Mouse (Mus musculus) embryo, embryonic 9.5 days (tissue): ENCODE data around the gene Pdcd7.

Experiments
- DNase-seq: peaks from one replicate; pipeline ENCODE4 v3.0.0-alpha.2; 2017; ENCODE audit errors: extremely low spot score

The Pdcd7 gene

GRCm38 (mm10) chr9:65398279-65398678 is 52.4 kb downstream of the Pdcd7 start, which contains the start of gene Rasl12:
Rasl12 (plus strand) TSS chr9:65398506.
- peak; percentile 83 for DNase-seq

- DNase-seq = no peak
These were observed 54.0 kb downstream of the Pdcd7 start for GRCm38 (mm10) chr9:65399934-65400333.

DNA sequence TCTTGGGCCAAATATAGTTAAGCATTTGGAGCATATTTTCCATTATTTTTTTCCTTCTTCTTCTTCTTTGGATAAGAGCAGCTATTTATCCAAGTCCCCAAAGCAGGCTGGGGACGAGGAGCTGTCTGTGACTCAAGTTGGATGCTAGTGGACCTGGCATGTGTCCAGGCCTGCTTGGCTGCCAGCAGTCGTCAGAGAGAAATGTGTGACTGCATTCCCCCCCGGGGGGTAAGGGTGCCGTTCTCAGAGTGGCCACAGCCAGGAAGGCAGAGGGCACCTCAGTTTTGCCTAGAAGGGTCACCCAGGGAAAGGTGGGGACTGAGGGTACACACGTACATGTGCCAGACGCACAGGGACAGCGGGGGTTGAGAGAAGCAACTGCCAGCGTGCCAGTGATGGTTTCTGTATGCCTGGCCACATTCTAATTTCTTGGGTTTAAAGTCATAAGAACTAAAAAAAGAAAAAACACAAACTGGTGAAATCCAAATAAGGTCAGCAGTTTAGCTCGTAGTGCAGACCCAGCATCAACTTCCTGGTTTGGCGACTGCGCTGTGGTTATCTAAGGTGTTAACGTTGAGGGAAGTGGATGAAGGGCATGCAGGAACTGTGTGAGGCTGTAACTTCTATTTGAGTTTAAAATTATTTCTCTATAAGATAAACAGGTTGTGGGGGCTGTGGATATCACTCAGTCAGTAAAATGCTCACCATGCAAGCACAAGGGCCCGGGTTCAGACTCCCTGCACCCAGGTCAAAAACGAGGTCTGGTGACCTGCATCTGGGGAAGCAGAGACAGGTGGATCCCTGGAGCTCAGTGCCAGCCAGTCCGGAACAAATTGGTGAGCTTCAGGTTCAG is 58.7 kb downstream of the Pdcd7 start:
- no peak for DNase-seq

- DNase-seq = no peak
These were observed 59.2 kb downstream of the Pdcd7 start for GRCm38 (mm10) chr9:65405184-65405449.

DNA sequence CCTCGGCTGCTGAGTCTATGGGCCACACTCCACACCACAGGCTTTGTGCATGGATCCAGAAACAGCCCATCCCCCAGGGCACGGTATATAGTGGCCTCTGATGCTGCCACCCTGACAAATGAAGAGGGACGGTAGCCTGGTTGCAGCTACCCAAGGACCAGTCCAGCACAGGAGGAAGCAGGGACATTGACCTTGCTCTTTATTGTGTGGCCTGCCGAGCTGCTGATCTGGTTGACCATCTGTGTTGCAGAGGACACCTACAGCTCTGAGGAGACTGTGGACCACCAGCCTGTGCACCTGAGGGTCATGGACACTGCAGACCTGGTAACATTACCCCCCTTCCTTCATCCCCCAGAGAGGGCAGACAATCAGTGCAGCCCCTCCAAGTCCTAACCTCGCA is 61.4 kb downstream of the Pdcd7 start:
- DNase-seq = no peak

- DNase-seq = no peak
These were observed 62.0 kb downstream of the Pdcd7 start for GRCm38 (mm10) chr9:65407861-65408260.

DNA sequence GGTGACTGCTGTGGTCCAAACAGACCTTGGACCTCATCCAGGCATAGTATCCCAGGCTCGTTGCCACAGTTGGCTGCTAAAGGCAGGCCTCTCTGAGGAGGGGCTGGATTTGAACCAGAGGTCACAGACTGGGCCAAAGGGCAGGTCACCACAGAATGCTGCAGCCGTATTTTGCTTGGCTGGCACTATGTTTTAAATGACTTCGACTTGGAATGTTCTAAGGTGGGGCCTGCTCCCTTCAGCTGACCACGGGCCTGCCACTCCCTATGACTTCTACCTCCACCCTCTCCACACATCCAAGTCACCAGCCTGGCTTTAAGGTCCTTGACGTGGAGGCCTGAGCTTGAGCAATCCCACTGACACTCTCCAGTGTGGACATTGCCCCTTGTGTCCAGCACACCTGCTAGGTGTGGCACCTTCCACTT is 63.0 kb downstream of the Pdcd7 start:
- no peak for DNase-seq
